Comparison of ENCODE assay signal across 9 mouse cellular contexts in the genomic region with DNA sequence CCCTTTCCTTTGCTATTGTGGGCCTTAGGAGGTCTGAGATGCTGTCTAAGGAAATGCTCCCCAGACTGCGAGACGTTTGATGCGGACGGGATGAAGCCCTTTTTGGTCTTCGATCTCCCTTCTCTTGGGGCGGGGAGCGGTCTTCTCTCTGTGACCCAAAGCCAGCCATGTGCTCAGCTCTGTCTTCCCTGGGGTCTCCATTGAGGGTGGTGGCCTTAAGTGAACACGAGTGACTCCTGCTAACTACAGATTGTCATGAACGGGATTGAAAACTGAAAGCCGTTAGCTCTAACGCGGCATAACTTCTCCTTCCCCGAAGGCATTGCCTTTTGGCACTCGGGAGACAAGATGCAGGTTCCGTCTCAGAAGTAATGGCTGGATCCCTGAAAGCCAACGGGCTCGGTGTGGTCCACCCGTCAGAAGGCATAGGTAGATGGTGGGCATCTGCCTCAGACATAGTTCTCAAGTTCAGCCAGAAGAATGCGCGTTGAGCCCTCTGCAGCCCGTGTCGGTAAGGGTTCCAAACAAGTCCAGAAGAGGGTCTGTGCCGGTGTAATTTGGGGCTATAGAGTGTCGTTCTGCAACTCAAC. TPM values are rescaled to one million over a fixed set of nuclear protein-coding genes. Genes with fewer than 3 reads are reported as not detected.
DNase-seq lines count a peak whose midpoint lies in the region; ATAC-seq and TF ChIP-seq lines count a peak whose summit lies in the region.
"Had no signal": no experiment of that assay in that cellular context is flagged by ENCODE, and none has a peak within 500 bp of the region (broad histone marks: within the 10 kb centered on the region; RNA-seq: fewer than 3 reads in every experiment).

No protein-coding gene starts in this region.

- H3K4me3 ChIP-seq in cerebellum, adult 2 months (replicated peaks; ENCODE audit: insufficient read depth, low read depth, low read length): peak overlapping the region; percentile 75
- peak overlapping the region; percentile 65 for H3K4me3 ChIP-seq in thymus, adult 2 months (ENCODE audit: control insufficient read depth, insufficient read depth, low read length)
- H3K4me3 ChIP-seq in limb, embryonic 11.5 days (ENCODE audit: low read depth, low read length): peak overlapping the region; percentile 82
- H3K4me3 ChIP-seq in small intestine, adult 2 months (ENCODE audit: low read depth, low read length): peak overlapping the region; percentile 89

- H3K9ac ChIP-seq in limb, embryonic 11.5 days (ENCODE audit: low read length): peak overlapping the region; percentile 94

- H3K36me3 ChIP-seq in thymus, adult 2 months (ENCODE audit: control insufficient read depth, insufficient read depth, low read length): peaks cover 33% of the 10 kb centered on the region
- peaks cover 28% of the 10 kb centered on the region; the same call in 1 of the 2 replicates for H3K36me3 ChIP-seq in limb, embryonic 11.5 days (ENCODE audit: control insufficient read depth, insufficient read depth, low read length)
- peaks cover 33% of the 10 kb centered on the region for H3K36me3 ChIP-seq in small intestine, adult 2 months (ENCODE audit: control insufficient read depth, insufficient read depth, low read length)

- H3K27me3 ChIP-seq in cerebellum, adult 2 months (ENCODE audit: control insufficient read depth, insufficient read depth, low read length): no peaks in the 10 kb centered on the region
- H3K27me3 ChIP-seq in thymus, adult 2 months (ENCODE audit: control insufficient read depth, insufficient read depth, low read length): no peaks in the 10 kb centered on the region
- H3K27me3 ChIP-seq in limb, embryonic 11.5 days (ENCODE audit: control insufficient read depth, insufficient read depth, low read length): no peaks in the 10 kb centered on the region
- H3K27me3 ChIP-seq in small intestine, adult 2 months (ENCODE audit: control insufficient read depth, insufficient read depth, low read length): no peaks in the 10 kb centered on the region

- DNase-seq in cerebellum, adult 2 months: no peak
- DNase-seq in cerebellum, postnatal 36 days: no peak
- no peak for DNase-seq in thymus, adult 2 months
- DNase-seq in thymus, postnatal 36 days: no peak
- peak; percentile 32 for DNase-seq in limb, embryonic 11.5 days (ENCODE audit: low spot score)
- no peak for DNase-seq in adrenal gland, adult 8-10 months
- DNase-seq in left cerebral cortex, adult 8-10 months (ENCODE audit: low spot score in 2 of 2): no peak

- TF ChIP-seq POLR2A in cerebellum, adult 2 months (IDR thresholded peaks at IDR 0.05; ENCODE audit: borderline replicate concordance, insufficient read depth, low read length): no peak
- TF ChIP-seq POLR2A in thymus, adult 2 months (IDR thresholded peaks at IDR 0.05; ENCODE audit: control insufficient read depth, extremely low read depth, insufficient read depth, low read length, poor library complexity): no peak
- no peak for TF ChIP-seq POLR2A in small intestine, adult 2 months (IDR thresholded peaks at IDR 0.05; ENCODE audit: low read depth, low read length)

- H3K4me1 ChIP-seq in cerebellum, adult 2 months (ENCODE audit: control insufficient read depth, insufficient read depth, low read length): no peaks in the 10 kb centered on the region
- peaks cover 28% of the 10 kb centered on the region for H3K4me1 ChIP-seq in thymus, adult 2 months (replicated peaks; ENCODE audit: control insufficient read depth, insufficient read depth, low read length)
- H3K4me1 ChIP-seq in limb, embryonic 11.5 days (ENCODE audit: control insufficient read depth, insufficient read depth, low read length): peaks cover 11% of the 10 kb centered on the region; the same call in 1 of the 2 replicates
- peaks cover 17% of the 10 kb centered on the region; the same call in 1 of the 2 replicates for H3K4me1 ChIP-seq in small intestine, adult 2 months (ENCODE audit: control insufficient read depth, insufficient read depth, insufficient read length, low read length)

- no peak for ATAC-seq in limb, embryonic 11.5 days (ENCODE audit: insufficient number of reproducible peaks, low FRiP score, low TSS enrichment, low read depth)

- no peaks in the 10 kb centered on the region for H3K9me3 ChIP-seq in limb, embryonic 11.5 days (ENCODE audit: control insufficient read depth, low read length)

- under 1% methylated on average over 24 of the region's 24 CpGs for WGBS in cerebellum, adult 2 months
- under 1% methylated on average over 24 of the region's 24 CpGs for WGBS in thymus, adult 2 months
- WGBS in limb, embryonic 11.5 days: under 1% methylated on average over 24 of the region's 24 CpGs
- under 1% methylated on average over 24 of the region's 24 CpGs for WGBS in small intestine, adult 2 months

- TF ChIP-seq CTCF in cerebellum, adult 2 months (IDR thresholded peaks at IDR 0.05; ENCODE audit: borderline replicate concordance, insufficient read depth, low read depth, low read length): no peak
- no peak for TF ChIP-seq CTCF in thymus, adult 2 months (IDR thresholded peaks at IDR 0.05; ENCODE audit: borderline replicate concordance, control insufficient read depth, extremely low read depth, insufficient read depth, low read length, poor library complexity)
- no peak for TF ChIP-seq CTCF in small intestine, adult 2 months (IDR thresholded peaks at IDR 0.05; ENCODE audit: extremely low read depth, insufficient read length, insufficient replicate concordance, low read depth, low read length)

- H3K4me2 ChIP-seq in limb, embryonic 11.5 days (ENCODE audit: low read depth, severe bottlenecking): peak overlapping the region; percentile 90

- no peak overlapping the region for H3K27ac ChIP-seq in cerebellum, adult 2 months (ENCODE audit: insufficient read depth, low read length)
- no peak overlapping the region for H3K27ac ChIP-seq in thymus, adult 2 months (ENCODE audit: control insufficient read depth, insufficient read depth, low read length)
- no peak overlapping the region for H3K27ac ChIP-seq in limb, embryonic 11.5 days (replicated peaks; ENCODE audit: low read depth, low read length)
- peak overlapping the region; percentile 48 for H3K27ac ChIP-seq in small intestine, adult 2 months (ENCODE audit: insufficient read depth, low read depth, low read length)

RNA-seq across cellular contexts. Expression of a gene that starts 17.8 kb away (rescaled TPM):
- polyA plus RNA-seq in cerebellum, adult 2 months (2012; rRNA removed): 105 and 113 TPM in 2 replicates
- polyA plus RNA-seq in thymus, adult 2 months (2012; rRNA removed): 9.4 and 14.0 TPM in 2 replicates
- polyA plus RNA-seq in limb, embryonic 11.5 days (2014; fragmentation: Nextera tagmentation; extraction: Ambion mirVana): 2.3 and 2.8 TPM in 2 replicates
- 14.2 and 23.7 TPM in 2 replicates for polyA plus RNA-seq in small intestine, adult 2 months (2012; rRNA removed)
- total RNA-seq in adrenal gland, adult 8-10 months (2022): 10 to 100 TPM; 33.4 to 64.8 (median 48.2) TPM
- 10 to 100 TPM; 55.8 to 62.7 (median 58.2) TPM for total RNA-seq in left cerebral cortex, adult 8-10 months (2022)
- total RNA-seq: hematopoietic stem cell, adult 5-6 weeks had no signal

RNA-seq across cellular contexts. Expression of a gene that starts 18.6 kb away (rescaled TPM):
- 13.7 and 14.2 TPM in 2 replicates for polyA plus RNA-seq in cerebellum, adult 2 months (2012; rRNA removed)
- polyA plus RNA-seq in thymus, adult 2 months (2012; rRNA removed): 0.36 and 0.97 TPM in 2 replicates
- 0.95 and 0.97 TPM in 2 replicates for polyA plus RNA-seq in limb, embryonic 11.5 days (2014; fragmentation: Nextera tagmentation; extraction: Ambion mirVana)
- 0.30 TPM in 1 of 2 replicates, not detected in the other for polyA plus RNA-seq in small intestine, adult 2 months (2012; rRNA removed)
- 10 to 100 TPM; 16.6 to 27.2 (median 22.8) TPM for total RNA-seq in adrenal gland, adult 8-10 months (2022)
- 1 to 10 TPM; 5.0 to 7.0 (median 5.5) TPM for total RNA-seq in left cerebral cortex, adult 8-10 months (2022)

RNA-seq across cellular contexts. Expression of a gene that starts 45.1 kb away (rescaled TPM):
- polyA plus RNA-seq in cerebellum, adult 2 months (2012; rRNA removed): 1.9 and 2.2 TPM in 2 replicates
- 40.8 and 44.4 TPM in 2 replicates for polyA plus RNA-seq in thymus, adult 2 months (2012; rRNA removed)
- polyA plus RNA-seq in limb, embryonic 11.5 days (2014; fragmentation: Nextera tagmentation; extraction: Ambion mirVana): 3.1 and 3.9 TPM in 2 replicates
- 25.3 and 40.8 TPM in 2 replicates for polyA plus RNA-seq in small intestine, adult 2 months (2012; rRNA removed)
- 10 to 100 TPM; 13.3 to 20.5 (median 15.0) TPM for total RNA-seq in adrenal gland, adult 8-10 months (2022)
- total RNA-seq in left cerebral cortex, adult 8-10 months (2022): 1 to 10 TPM; 1.1 to 1.6 (median 1.3) TPM
